Mouse (Mus musculus): ENCODE data around the gene Edem1. TPM values are rescaled to one million over a fixed set of nuclear protein-coding genes. Genes with fewer than 3 reads are reported as not detected.

Gene Edem1
- total RNA-seq, 2 experiments from 2014 or later, result 11.9 to 12.9 TPM

DNA sequence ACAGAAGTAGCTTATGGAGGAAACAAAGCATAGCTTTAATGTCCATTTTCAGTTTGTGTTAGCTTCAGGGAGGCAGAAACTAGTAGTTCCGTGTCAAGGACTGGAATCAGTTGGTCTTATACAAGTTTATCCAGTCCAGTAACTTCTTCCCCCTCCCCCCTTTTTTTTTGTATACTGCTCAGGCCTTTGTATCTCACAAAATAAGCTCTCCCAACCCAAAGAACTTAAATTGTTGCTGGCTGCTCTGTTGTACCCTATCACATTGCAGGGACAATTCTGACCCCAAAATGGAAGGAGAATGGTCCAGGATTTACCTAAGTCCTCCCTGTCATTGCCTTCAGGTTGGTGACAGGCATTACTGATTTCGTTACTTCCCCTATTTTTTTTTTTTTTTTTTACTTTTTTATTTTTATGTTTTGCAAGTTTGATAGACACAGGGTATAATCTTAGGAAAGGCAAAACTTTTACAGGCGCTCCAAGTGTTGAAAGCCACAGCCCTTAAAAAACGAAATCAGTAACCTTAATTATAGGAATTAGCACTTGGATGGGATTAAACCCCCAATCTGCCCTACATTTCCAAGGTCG lies 1.0 kb upstream of the Edem1 start:
- no peak for ATAC-seq (replicated peaks; ENCODE audit: low FRiP score, low TSS enrichment, poor library complexity, severe bottlenecking)

DNA sequence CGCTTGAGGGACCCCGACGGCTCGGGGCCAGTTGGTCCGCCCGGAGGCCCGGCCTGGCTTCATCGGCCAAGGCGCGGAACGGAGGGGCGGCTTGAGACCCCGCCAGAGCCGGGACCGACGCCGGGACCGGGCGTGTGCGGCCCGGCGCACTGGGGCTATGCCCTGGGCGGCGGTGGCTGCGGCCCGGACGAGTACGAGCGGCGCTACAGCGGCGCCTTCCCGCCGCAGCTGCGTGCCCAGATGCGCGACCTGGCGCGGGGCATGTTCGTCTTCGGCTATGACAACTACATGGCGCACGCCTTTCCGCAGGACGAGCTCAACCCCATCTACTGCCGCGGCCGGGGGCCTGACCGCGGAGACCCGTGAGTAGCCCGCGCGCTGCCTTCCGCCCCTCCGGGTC lies 431 bp downstream of the Edem1 start:
- ATAC-seq (replicated peaks; ENCODE audit: low FRiP score, low TSS enrichment, poor library complexity, severe bottlenecking), result peak; percentile 28

DNA sequence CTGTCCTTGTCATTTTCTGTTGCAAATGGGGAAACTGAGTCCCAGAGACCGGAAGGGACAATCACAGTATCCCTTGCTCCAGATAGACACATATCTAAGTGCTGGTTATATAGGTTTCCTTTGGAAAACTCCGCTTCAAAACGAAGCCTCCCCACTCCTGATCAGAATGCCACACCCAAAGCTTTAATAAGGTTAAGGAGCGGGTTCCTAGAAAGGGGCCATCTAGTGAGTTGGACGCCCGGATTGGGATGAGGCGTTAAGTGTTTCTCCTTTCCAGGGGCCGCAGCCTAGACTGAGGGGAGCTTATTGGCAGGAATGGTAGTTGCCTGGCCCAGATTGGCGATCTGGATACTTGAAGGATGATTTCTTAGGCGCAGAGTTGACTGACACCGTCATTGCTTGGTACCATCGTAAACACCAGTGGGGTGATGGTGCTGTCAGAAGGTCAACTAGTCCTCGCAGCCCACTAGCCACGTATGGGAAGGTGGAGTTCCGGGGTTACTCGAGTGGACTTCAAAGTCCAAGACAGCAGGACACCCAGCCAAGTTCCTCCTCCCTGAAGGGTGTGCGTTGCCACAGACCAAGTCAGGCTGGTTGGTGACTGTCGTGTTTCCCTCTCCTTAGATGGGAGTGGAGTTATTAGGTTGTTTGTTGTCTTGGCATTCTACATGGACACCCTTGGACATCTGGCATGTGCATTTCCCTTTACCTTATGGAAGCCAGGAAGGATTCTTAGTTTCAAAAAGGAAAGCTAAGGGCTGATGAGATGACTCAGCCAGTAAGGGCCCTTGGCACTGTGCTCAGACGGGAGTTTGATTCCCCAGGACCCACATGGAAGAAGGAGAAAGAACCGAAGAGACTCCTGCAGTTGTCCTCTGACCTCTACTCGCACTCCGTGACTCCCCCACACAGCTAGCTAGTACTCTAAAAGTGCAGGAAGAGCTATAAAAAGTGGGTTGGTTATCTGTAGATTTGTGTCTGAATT lies 1.2 kb downstream of the Edem1 start:
- ATAC-seq (replicated peaks; ENCODE audit: low FRiP score, low TSS enrichment, poor library complexity, severe bottlenecking), result 0 out of 2 replicates have a peak, but pooled peaks have one; percentile 1

DNA sequence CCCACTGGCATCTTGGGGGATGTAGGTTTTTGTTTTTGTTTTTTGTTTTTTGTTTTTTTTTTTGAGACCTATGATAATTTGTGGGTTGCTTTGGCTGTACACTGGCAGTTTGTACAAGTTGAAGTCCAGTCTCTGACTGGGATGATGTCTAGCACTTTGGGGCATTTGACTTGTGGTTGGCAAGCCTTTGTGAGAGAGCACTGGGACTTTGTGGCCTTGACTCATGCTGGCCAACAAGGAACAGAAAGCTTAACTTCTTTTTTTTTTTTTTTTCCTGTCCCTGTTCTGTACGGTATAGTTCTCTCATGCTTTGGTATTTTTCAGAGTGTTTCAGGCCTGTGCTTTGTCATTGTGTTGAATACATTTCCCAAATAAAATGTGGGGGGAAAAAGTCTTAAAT lies 3.7 kb downstream of the Edem1 start:
- ATAC-seq (replicated peaks; ENCODE audit: low FRiP score, low TSS enrichment, poor library complexity, severe bottlenecking), result no peak

DNA sequence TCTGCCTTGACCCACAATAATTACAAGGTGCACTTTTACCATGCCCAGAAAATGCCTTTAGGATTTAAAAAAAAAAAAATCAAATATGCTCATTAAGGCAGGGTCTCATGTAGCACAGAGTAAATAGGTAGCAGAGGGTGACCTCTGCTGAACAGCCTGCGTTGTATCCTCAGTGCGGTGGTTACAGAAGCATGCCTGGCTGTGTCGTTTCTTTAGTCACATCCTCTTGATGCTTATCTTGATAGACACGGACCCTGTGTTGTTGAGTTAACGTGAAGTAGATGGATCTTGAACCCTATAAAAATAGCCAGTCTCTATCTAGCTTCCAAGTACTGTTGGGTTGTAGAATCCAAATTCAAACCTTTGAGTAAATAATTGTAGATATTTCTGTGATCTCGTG lies 4.5 kb downstream of the Edem1 start:
- no peak for ATAC-seq (replicated peaks; ENCODE audit: low FRiP score, low TSS enrichment, poor library complexity, severe bottlenecking)

DNA sequence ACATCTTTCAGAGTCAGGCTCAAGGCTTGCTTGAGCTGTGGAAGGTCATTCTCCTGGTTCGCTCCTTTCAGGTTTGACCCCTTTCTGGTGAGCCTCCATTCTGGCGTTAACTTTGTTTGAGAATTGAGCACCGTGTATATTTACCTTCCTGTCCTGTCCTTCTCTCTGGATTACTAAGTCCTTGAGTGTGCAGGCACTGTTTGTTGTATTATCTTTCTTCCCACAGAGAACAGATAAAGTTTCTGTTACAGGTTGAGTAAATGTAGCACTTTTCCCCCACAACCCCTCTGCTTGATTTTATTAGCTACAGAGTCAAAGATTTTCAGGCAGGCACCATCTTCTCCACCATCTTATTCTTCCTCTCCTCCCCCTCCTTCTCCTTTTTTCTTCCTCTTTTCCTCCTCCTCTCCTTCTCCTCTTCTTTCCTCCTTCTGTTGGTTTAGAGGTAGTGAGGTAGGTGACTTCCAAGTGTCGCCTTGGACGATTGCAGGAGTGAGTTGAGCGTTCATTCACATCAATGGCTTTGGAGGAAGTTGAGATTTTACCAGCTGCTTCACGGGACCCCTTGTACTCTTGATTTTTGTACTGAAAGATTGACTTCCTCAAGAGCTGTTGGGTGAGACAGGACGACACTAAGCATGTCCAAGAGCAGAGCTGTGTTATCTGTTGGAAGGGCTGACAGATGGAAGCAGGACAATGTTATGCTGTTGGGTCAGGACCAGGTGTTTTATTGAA lies 5.7 kb downstream of the Edem1 start:
- no peak for ATAC-seq (replicated peaks; ENCODE audit: low FRiP score, low TSS enrichment, poor library complexity, severe bottlenecking)

DNA sequence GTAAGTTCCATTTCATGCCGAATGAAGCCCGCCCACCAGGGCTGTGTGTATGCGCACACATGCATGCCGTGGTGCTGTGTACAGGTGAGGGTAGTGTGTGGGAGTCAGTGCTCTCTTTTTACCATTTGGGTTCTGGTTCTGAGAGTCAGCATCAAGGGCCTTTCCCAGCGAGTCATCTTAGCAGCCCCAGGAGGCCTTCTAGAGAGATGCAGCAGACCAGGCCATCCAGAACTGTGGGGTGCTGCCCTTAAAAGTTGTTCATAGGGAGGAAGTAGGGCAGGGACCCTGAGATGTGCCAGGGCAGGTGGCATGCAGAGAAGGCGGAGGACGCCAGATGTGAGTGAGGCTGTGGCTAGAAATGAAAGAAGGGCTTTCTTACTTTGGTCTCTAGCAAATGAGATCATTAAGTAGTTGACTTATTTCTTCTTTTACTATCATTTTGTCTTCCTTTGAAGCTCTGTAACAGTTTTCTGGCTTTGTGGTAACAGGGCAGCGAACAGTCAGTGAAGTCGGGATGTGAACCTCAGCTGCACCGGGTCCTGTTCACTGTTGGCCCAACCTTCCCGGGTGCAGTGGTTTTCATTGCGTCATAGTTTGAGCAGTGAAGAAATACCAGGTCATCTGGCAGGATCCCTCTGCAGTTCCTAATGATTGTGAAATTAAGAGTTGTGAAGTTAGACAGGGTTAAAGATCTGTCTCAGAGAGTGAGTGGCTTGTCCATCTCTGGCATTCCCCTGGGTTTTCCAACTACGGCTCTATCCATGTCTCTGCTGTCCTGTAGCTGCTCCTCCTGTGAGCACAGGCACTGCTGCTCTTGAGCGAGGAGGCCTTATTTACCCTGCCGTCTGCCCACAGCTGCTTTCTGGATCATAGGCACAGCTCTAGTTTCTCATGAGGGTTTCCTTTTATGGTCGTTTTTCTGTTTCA lies 7.6 kb downstream of the Edem1 start:
- no peak for ATAC-seq (replicated peaks; ENCODE audit: low FRiP score, low TSS enrichment, poor library complexity, severe bottlenecking)

DNA sequence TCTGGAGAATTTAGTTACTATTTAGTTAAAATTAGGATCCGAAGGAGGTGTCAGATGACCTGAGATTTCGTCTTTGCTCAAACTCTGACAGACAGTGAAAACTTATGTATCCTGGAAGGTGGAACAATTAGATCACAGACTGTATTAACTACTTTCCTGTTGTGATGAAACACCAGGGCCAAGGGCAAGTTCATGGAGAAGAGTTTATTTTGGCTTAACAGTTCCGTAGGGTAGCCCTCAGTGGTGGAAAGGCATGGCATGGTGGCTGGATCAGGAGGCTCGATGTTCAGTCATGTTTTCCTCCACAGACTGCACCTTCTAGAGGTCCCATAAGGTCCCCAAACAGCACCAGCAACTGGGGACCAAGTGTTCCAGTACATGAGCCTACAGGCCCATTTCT lies 8.6 kb downstream of the Edem1 start:
- no peak for ATAC-seq (replicated peaks; ENCODE audit: low FRiP score, low TSS enrichment, poor library complexity, severe bottlenecking)

DNA sequence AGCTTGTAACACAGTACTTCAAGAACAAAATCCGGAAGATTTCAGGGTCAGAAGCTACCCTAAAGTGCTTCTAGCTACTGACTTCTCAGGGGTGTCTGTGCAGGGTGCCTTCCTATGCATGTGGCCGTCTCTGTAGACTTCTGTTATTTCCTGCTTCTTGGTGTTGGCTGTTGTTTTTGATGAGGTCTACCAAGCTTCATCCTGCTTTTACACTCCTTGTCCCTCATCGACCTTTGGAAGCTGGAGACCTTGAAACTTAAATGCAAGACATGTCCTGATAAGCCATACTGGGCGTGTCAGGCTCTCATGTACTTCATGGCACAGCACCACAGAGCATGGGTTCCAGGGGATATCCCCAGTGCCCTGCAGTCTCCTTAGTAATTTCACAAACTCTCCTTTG lies 9.5 kb downstream of the Edem1 start:
- no peak for ATAC-seq (replicated peaks; ENCODE audit: low FRiP score, low TSS enrichment, poor library complexity, severe bottlenecking)

DNA sequence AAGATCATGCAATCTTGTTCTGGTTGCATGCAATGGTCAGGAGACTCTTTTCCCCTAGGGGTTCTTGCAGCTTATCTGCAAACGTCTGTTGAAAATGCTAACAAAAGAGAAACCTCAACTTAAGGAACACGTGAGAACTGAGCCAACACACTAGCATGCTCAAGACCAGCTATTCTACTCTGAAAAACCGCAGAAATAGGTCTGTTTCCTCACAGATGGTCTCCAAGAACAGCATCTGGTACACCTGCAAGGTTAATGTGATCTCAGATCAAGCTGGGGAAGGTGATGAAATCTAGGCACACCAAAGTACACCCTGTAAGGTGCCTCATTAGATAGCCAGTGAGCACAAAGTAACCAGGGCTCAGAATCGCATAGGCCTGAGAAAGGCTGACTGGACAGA lies 11.0 kb downstream of the Edem1 start:
- ATAC-seq (replicated peaks; ENCODE audit: low FRiP score, low TSS enrichment, poor library complexity, severe bottlenecking), result no peak

DNA sequence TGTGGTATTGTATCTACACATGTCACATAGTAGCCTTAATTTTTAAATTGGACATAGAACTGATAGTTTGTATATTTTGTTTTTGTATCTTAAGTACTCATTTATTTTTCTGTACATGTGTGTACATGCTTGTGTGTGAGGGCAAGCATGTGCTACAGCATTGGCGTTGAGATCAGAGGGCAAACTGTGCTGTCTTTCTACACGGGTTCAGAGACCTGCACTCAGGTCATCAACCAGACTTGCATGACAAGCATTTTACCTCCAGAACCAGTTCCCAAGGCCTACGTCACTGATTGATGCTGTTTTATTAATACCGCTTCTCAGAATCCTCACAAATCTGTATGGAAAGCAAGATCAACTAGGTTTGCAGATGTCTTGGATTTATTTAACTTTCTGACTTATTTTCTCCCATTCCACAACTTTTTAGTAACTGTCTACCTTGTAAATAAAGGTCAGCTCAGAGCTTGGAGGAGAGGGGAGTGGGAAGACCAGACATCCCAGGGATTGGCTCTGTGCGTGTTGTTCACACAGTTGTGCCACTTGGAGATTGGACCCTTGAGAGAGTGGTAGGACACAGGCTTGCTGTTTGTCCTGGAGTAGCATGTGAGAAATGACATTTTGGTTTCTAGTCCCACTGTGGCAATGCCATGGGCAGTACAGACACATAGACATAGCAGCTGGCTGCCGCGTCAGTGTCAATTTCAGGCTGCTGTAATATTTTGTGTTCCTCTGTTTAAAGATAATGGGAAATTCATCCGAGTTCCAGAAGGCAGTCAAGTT lies 12.6 kb downstream of the Edem1 start:
- no peak for ATAC-seq (replicated peaks; ENCODE audit: low FRiP score, low TSS enrichment, poor library complexity, severe bottlenecking)

DNA sequence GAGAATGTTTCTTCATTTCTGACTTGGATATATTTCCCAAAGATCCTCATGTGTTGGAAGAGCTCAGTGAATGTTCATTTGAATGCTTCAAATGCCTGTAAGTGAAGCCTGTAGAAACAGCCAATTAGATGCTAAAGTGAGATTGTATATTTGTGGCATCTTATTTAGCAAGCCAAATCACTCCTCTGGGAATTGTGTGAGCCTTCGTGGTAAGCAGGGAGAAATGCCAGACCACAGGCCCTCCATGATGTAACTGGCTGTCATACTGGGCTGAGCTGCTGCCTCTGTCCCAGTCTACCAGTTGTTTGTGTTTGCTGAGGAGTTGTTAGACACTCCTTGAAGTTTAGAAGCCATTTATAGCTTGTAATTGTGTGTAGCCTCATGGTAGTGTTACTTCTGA lies 15.2 kb downstream of the Edem1 start:
- ATAC-seq (replicated peaks; ENCODE audit: low FRiP score, low TSS enrichment, poor library complexity, severe bottlenecking), result no peak

DNA sequence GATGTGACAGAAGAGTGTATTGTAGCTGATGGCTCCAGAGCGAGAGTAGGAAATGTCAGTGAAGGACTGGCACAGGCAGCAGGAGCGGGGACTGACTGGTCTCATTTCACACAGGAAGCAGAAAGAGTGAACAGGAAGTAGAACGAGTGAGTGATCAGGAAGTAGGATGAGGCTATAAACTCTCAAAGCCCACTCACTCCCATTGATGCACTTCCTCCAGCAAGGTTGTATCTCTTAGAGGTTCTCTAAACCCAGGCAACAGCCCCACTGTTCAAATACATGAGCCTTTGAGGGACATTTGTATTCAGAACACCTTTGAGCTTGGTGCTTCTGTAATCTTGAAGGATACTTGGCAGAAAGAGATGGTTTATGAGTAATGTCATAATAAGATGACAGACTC lies 15.7 kb downstream of the Edem1 start:
- no peak for ATAC-seq (replicated peaks; ENCODE audit: low FRiP score, low TSS enrichment, poor library complexity, severe bottlenecking)

DNA sequence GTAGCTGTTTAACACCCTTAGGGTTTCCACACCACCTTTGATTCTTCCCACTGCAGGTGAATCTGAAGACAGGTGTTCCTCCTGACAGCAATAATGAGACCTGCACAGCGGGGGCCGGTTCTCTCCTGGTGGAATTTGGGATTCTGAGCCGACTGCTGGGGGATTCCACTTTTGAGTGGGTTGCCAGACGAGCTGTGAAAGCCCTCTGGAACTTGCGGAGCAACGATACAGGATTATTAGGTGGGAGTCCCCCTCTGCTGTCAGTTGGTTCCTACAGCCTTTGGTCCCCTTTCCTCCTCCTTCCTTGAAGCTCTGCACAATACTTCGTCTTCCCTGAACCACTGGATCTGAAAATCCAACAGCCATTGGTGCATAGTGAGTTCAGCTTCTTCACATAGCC lies 16.3 kb downstream of the Edem1 start:
- no peak for ATAC-seq (replicated peaks; ENCODE audit: low FRiP score, low TSS enrichment, poor library complexity, severe bottlenecking)

DNA sequence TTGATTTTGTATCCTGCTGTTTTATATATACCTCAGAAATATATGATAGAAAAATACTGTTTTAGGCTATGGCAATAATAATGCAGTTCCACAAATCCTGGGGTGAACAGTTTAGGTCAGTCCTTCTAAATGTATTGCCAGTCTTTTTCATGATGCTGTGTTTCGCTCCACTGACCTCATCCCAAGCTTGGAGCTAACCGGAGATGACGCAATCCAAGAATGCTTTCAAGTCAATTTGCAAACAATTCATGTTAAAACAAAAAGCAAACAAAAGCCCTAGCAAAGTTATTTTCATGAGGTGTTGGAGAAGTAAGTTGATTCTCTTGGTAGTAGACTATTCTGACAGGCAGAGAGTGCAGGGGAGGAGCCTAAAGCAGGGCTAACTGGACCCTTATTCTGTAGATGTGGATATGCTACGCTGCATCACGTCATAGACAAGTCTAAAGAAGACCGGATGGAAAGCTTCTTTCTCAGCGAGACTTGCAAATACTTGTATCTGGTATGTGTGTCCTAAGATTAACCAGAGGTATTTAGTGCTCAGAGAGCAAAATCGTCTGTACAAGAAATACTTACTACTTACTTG lies 23.7 kb downstream of the Edem1 start:
- no peak for ATAC-seq (replicated peaks; ENCODE audit: low FRiP score, low TSS enrichment, poor library complexity, severe bottlenecking)

DNA sequence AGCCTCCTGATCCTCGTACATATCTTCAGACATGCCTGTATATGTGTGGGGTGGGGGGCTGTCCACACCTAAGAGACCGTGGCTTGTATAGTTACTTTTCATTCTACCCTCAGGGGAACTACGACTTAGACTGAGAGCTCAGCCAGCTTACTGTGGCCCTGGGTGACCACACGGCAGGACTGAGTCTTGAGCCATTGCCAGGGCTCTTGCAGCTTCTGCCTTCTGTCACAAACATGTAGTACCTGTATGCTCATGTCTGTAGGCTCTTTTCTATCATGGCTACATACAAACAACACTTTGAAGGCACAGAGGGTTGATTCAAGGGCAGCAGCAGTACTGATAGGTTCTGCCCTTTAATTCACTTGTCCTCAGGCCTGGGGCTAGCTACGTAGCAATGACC lies 24.5 kb downstream of the Edem1 start:
- ATAC-seq (replicated peaks; ENCODE audit: low FRiP score, low TSS enrichment, poor library complexity, severe bottlenecking), result no peak

DNA sequence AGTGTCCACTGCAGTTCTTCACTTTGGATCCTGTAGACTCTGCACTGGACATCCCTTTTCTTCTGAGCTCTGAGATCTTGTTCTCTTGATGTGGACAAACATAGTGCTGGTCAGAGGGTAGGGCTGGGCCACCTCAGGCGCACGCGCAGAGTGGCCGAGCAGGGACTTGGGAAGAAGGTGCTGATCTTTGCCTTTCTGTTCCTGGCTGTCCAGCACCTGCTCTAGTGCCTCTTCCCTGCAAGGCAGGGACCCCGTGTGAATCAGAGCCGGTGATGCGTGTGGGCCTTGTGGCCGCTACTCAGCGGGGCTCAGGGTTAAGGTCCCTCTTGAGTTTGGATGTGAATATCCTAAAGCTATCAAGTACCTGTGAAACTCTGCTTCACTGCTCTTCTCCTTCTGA lies 30.1 kb downstream of the Edem1 start:
- no peak for ATAC-seq (replicated peaks; ENCODE audit: low FRiP score, low TSS enrichment, poor library complexity, severe bottlenecking)

DNA sequence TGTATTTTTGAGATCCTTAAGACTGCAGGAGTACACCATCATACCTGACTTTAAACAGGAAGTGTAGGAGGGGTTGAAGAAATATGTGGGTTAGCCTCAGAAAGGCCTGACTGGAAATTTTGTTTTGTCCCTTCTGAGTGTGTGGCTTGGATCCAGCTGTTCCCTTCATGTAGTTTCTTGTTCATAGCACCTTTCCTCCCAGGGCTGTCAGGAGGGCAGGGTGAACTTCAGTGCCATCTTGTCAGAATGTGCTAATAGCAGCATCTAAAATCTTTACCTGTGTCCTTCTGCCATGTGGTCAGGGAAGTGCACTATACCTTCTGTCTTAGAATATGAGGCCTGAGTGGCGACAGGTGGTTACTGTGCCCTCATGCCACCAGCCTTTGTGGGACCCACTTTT lies 32.8 kb downstream of the Edem1 start:
- ATAC-seq (replicated peaks; ENCODE audit: low FRiP score, low TSS enrichment, poor library complexity, severe bottlenecking), result no peak
